Mouse (Mus musculus) adrenal gland, adult 2 months (tissue): ENCODE data around the gene Ppp1r1b. TPM values are rescaled to one million over a fixed set of nuclear protein-coding genes. Genes with fewer than 3 reads are reported as not detected.
A peak's percentile ranks its signal among the peaks of the same experiment; 100 is the strongest.

ENCODE experiments used
- DNase-seq: peaks from one replicate; pipeline ENCODE4 v3.0.0; 2021
- polyA plus RNA-seq: library from polyadenylated mRNA; depleted of rRNA; stranded (reverse); fragments of >200 nt; gene quantifications from 2 replicates; pipeline ENCODE4 v1.2.3, GENCODE M21; 2012
- total RNA-seq, 2 experiments: library from RNA; stranded (reverse); gene quantifications; 2 replicates each; pipeline ENCODE4 v1.2.3; 2021

The Ppp1r1b gene
- total and polyA plus RNA-seq, 3 experiments = 0.17 to 0.55 (median 0.22) TPM

DNA sequence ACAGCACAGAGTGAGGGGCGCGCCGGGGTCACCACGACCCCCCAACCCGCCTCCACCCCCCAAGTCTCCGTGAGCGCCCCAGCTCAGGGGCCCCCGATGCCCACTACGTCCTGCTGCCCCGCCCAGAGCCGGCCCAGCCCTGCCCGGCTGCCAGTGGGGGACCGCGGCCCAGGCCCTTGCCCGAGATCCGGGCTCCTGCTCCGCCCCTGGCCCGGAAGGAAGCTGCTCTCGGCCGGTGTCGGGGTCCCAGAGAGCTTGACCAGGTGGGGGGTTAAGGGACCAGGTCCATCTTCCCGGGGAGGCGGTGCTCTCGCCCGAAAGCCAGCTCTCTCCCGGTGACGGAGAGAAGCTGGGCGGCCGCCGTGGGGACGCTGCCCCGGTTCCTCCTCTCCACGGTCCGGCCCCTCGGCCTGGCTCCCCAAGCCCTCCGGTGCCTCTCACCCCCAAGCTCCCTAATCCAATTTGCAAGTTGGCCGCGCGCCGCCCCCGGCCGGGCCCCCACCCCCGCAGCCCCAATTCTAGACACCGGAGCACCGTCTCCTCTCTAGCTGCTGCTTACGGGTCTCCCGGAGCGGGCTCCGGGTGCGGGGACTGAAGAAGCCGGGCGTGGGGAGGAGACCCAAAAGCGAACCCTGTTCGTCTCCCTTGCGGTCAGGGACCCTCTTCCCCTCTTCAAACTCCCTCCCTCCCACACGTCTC, 19.7 kb upstream of the Ppp1r1b start:
- DNase-seq = peak; percentile 25

DNA sequence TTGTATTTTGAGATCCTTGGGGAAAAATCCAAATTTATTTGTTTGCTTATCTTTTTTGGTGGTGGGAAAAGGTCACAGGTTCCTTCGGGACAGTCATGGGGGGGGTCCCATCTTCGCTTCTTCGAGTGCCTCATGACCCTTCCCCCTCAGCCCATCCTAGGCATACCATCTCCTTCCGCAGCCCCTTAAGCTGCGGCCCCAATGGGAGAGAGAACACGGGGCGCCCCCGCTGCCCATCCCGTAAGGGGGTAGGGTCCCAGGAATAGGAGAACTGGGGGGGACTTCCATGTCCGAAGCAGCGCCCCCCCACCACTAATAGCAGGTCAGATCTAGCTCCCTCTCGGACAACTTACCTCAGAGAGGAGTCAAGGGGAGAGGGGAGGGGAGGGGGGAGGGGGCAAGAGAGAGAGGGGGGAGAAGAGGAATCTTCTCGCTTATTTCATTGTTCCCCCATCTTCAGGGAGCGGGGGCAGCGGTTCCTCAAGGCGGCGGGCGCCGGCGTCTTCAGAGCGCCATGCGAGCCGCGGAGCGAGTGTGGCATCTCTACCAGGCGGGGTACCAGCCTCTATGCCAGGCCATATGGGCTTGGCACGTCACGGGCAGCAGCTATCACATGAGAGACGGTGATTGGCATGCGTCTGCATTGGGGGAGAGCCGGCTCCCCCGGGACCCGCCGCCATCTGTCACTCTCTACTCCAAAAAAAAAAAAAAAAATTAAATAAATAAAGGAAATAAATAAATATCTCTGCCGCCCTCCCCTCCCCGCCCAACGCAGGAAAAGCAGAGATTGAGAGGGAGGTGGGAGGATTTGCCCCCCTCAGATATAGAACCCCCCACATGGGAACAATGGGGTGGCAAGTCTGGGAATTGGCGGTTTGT, 18.9 kb upstream of the Ppp1r1b start, which contains the start of gene Neurod2:
Neurod2 (minus strand) TSS at position 568 of the 879 bp plus-strand sequence.
- no peak for DNase-seq

DNA sequence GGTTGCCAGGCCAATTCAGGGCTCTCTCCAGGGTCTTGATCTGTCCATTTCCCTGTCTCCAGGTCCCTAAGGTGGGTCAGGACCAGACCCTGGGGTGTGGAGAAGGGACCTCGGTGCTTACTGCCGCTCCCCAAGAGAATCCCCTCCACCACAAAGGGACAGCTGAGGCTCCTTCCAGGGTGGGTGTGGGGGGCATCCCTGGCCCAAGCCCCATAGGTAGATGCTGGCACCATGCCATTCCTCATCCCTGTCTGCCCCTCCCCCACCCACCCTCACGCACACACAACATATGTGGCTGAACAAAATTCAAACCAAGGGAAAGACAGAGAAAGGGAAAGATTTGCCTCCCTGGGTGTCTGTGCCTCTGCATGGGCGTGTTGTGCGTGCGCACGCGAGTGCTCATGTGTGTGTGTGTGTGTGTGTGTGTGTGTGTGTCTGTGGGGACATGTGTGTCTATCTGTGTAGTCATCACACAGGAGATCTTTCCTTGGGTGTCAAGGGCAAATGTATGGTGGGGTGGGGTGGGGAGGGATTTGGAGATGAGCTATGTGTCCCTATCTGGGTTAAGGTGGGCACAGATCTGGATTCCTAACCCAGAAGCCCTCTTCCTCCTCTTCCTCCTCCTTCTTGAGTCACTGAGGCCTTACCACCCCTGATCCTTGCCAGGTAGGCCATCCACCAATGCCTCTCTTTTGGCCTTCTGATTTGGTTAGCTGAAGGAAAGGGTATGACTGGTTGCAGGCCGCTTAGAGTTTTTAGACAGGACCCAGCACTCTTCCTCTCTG, 18.1 kb upstream of the Ppp1r1b start:
- DNase-seq = no peak

DNA sequence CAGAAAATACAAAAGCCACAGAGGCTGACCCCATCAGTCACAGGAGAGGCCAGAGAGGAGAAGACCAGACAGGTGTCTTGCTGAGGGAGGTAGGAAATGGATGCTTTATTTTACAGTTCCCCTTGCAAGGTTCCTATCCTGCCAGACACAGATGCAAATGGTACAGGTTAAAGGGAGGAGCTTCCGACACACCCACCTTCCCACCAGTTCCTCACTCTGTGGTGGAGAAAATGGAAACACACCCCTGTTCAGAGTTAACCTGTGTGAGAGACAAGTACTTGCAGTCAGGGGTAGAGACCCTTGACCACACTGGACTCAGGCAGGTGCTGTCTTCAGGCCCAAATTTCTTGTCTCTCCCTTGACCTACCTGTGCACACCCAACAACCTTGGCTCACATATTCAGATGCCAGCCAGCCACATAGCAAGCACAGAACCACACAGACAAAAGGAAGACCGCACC, 17.4 kb upstream of the Ppp1r1b start:
- DNase-seq = no peak

DNA sequence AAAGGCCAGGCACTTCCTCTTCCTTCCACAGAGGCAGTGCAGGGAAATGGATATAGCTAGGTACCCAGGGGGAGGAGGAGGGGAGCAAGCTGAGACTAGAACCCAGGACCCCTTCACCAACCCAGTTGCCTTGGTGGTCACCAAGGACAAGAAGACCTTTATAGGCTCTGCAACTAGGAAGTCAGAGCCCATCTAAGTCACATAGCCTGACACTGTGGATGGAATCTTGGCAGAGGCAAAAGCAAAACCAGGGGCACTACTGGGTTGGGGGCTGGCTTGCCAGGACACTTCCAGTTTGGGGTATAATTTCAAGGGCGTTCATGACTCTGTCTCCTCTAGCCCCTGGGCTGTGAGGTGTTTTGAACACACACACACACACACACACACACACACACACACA, 16.8 kb upstream of the Ppp1r1b start:
- DNase-seq = no peak

DNA sequence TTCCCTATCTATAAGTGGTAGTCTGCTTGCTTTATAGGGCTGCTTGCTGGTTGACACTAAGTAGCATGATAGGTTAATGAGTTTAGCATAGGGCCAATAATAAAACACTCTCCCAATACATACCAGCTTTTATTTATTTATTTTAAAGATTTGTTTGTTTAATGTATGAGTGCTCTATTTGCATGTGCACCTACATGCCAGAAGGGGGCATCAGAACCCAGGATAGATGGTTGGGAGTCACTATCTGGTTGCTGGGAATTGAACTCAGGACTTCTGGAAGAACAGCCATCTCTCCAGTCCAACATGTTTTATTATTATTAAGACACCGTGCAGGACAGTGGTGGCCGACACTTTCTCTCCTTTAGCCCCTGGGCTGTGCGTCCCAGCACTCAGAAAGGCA, 16.0 kb upstream of the Ppp1r1b start:
- DNase-seq = no peak

DNA sequence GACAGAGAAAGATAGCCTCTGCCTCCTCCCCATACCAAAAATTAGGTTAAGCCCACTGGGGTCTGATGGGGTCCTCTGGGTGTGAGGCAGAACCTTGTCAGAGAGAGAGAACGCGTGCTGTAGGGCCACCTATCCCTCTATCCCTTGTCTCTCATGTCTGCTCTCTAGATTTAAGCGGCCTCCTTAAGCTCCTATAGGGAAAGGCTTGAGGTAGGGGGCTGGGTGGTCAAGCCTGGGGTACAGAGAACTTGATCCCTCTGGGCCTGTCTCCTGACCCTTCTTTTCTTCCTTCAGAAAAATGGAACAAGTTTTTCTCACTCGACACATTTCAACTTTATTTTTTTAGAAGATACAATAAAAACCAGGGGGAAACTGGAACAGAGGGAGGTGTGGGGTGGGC, 15.4 kb upstream of the Ppp1r1b start:
- no peak for DNase-seq

DNA sequence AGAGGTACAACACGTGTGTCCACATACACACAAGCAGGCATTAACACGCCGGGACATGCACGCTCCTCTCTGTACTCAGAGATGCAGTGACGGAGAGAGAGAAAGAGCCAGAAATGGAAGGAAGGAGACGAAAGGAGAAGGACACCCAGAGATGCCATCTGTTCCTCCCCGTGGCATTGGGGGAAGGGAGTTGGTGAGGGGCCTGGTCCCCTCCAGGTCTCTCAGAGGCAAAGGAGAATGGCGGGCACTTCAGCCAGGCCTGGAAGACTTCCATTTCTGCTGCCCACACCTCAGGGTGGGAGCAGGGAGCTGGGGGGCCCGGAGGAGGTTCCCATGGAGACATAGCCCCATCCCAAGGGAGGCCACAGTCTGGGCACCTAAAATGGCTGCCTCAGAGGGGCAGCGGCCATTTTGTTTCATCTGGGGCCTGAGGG, 14.9 kb upstream of the Ppp1r1b start:
- no peak for DNase-seq

DNA sequence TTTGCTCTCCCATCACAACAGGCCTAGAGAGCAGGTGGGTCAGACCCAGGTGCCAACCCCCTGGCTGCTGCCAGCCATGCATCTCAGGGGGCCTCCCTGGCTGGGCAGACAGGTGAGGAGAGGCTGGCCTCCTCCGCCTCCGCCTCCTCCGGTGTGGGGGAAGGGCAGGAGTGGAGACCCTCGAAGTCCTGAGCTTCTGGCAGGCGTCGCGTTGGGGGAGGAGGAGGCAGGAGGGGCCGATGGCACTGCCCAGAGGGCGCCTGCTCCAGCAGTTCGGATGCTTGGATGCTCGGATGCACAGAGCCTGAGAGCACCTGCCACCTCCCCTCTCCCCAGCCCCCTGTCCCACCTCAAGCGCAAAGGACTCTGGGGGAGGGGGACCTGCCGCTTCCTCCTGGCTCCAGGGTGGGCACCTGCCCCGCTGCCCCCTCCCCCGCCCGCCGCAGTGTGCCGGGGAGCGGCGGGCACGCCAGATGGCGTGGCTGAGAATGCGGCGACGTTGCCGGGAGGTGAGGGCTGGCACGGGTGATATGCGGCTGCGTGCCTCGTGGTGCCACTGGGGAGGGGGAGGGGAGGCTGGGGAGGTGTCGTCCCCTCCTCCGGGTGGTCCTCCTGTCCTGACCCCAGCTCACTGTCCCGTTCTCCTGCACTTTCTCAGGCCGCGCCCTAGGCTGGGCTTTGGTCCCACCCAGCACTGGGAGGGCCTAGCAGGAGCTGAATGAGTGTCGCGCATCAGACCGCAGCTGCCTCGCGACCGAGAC, 14.0 kb upstream of the Ppp1r1b start:
- no peak for DNase-seq

DNA sequence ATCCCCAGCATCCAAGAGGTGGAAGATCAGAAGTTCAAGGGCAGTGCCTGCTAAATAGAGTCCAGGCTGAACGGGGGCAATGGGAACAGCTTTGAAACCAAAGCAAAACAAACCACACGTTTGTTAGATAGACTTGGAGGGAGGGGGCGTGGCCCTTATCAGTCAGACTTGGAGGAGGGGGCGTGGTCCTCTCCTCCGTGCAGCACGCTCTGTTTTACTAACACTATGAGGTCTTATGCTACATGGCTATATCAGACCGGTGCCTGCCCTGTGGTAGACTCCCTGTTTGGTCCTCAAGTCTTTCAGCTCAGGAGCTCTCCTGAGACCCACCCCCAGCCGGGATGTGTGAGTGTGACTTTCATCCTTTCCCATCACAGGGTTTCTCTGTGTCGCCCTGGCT, 13.0 kb upstream of the Ppp1r1b start:
- no peak for DNase-seq

DNA sequence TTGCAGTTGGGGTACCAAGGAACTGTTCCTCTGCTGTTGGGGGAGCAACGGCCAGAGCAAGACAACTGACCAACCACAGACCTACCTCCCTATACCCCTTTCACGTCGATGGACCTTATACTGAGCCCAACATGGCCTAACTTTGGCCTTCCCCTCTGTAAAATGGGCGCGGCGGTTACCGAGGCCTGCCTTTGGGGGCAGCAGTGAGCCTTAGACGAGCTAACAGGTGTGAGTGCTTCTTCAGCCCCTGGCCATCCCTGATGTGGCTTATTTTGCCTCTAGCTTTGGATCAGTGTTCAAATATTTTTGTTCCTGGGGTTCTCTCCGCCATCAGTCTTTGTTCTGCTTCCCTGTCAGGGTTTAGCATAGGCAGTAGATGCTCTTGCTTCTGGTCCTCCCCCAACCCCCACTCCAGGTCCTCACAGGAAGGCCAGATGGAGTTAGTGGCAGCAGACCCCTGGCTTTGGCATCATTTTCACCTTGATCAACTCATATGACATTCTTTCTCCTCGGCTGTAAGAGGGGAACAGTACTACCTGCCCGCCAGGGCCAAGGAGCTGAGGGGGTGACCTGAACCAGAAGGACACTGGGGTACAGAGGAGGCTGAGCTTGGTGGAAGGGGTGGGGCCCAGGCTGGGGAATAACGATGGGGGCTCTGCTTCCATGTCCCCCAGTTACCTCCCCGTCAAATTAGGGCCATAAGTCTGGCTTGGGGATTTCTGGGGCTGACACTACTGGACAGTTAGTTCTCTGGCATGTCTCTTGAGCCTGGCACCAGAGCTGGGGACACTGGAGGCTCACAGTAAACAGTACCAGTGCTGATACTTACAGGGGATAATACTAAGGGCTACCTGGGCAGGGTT, 11.7 kb upstream of the Ppp1r1b start:
- no peak for DNase-seq

DNA sequence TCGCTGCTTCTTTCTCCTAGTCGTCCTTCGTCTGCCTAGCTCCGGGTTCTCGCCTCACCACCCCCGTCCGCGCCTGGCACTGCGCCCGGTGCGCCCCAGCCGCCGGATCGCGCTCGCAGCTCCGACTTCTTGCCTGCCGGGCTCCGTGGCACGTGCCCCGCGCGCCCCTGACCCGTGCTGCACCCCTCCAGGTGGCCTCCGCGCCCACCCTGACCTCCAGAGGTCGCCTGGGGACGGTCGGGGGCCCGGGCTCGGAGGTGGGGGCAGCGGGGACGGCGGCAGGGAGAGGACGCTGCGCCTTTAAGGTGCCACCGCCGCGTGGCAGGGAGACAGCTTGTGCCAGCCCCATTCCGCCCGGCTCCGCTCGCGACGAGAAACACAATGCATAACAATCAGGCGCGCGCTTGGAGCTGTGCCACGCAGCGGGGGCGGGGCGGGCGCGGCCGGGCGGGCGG, 9.7 kb upstream of the Ppp1r1b start:
- DNase-seq = peak; percentile 69

DNA sequence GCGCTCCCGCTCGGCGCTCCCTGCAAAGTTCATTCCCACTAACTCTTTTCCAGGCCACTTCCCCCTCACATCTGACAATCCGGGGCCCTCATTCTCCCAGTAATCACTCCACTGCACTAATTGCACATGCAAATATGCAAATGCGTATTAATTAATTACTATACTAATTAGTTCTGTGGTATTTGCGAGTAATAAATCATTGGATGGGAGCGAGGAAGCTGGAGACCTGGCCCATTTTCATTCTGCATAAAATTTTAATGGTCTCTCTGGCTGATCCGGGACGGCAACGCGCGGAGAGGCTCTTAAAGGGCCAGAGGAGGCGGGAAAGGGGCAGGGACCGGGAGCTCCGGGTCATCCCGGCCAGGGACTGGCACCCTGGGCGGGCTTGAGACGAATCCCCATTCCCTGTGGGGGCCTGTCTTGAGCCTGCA, 9.1 kb upstream of the Ppp1r1b start:
- peak; percentile 36 for DNase-seq

DNA sequence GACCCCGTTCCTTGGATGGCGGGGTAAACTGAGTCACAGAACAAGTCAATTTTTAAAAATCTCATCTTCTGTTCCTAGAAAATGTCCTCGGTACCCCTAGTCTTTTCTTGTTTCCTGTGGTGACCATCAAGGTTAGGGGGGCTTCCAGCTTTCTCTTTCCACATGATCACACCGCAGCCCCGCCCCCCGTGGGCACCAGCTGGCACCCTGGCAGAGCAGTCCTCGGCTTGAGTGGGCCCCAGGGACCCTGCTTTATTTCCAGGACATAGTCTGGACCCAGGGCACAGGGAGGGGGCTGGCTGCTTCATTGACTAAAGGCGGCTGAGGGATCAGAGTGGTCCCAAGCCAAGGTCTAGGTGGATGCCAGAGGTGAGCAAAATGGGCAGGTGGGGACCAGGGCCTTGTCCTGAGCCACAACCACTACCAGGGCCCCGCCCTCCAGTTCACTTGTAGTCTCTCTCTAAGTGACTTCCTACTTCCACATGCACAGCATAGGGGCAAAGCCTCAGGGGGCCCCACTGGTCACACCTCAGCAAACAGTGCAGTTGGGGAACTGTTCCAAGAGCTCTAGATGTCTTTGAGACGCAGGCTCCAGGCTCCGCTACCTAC, 8.4 kb upstream of the Ppp1r1b start:
- no peak for DNase-seq

DNA sequence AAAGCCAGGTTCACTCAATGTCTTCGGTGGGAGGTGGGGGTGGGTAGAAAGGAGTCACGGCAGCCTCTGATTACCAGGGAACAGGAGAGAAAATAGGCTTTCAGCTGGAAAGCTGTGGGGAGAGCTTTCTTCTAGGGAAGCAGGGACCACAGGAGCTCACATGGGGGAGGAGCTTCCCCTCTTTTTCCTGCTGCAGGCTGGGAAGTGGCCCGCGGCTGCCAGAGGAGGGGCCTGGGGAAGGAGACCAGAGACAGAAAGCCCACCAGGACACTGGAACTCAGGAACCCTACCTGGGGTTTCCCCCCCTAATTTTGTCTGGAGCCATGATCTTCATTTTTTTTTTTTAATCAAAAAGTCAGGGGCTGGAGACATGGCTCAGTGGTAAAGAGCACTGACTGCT, 7.6 kb upstream of the Ppp1r1b start:
- DNase-seq = no peak

DNA sequence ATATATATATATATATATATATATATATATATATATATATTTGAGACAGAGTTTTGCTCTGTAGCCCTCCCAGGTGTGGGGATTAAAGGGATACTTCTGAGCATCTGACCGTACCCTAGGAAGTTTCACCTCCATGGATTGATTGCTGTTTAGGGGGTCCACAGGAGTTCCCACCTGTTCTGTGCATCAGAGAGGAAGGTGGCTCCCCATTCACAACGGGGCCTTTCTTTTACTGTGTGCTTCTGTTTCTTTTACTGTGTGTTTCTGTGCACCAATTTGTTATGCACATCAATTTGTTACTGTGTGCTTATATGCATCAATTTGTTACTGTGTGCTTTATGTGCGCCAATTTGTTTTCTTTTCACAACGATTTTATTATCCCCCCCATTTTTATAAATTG, 7.0 kb upstream of the Ppp1r1b start:
- no peak for DNase-seq

DNA sequence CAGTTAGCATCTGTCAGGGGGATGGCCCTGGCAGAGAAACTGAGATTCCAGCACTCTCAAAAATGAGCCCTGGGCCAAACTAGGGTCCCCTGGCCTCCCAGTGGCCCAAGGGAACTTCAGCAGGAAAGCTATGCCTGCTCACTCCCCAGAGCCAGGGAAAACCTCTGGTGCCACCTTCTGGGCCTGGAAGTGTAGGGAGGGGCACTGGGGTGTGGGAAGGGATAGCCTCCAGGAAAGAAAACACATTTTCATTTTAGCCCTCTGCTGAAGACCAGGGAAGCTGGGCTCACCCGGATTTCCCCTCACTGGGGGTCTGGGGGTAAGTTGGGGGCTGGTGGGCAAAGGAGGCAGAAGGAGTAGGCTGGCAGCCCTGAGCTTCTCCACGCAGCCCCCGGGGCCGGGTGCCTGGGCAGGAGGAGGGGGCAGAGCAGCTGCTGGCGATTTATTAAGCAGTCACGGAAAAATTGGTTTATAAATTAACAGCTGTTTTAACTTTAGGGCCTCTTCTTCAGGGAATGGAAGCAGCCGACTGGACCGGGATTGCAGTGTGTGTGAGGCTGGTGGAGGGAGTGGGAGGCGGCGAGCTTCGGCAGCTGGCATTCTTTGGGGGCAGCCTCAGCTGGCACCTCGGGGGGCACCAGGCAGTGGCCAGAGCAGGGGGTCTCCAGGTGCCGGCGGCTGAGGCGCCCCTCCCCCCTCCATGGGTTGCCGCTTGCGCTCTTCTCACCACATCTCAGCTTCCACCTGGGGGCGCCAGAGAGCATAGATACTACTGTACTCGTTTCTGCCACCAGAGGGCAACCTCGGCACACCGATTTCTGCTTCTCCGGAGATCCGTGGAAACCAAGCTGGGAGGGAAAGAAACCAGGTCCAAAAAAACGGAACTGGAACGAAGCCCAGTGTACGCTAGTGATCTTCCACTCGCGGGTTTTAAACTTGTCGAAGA, 5.9 kb upstream of the Ppp1r1b start:
- DNase-seq = peak; percentile 91

DNA sequence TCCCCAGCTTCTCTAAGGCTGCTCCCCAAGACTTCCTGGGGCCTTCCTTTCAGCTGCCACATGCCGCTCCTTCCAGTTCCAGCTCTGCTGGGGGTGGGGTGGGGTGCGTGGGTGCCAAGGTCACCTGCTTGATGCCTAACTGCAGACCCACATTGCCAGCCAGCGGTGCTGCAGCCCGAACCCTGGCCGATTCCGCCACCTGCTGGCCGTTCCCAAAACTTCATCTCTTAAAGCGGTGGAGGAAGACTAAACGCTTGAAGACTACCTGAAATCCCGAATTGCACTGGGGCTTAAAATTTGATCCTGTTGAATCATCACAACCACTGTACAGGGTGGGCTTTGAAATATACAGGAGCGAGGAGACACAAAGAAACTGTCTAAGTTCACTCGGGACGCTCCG, 3.0 kb upstream of the Ppp1r1b start:
- peak; percentile 87 for DNase-seq

DNA sequence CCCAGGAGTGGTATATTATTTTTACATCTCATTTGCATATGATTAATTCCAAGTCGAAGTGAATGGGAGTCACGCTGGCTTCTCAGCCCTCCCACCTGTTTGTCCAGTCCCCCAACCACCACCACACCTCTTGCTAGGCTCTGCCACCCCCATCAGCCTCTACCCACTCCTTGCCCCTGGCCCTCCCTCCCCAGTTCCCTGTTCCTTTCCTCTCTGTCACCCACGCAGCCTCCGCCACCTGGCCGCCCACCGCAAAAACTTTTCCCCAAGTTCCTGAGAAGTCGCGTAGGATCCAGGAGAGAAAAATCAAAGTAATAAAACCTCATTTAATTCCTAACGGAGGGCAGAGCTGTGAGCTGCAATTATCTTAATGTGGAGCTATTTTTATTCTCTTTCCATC, 2.0 kb upstream of the Ppp1r1b start:
- no peak for DNase-seq
